Mouse (Mus musculus): ENCODE results near the gene Gm10778.
A peak's percentile ranks its signal among the peaks of the same experiment; 100 is the strongest.
"Not testable (repeated sequence)": the region's sequence is repeated elsewhere in the genome, so short reads cannot be mapped to it uniquely, and the experiment has no call there.

Gene Gm10778

DNA sequence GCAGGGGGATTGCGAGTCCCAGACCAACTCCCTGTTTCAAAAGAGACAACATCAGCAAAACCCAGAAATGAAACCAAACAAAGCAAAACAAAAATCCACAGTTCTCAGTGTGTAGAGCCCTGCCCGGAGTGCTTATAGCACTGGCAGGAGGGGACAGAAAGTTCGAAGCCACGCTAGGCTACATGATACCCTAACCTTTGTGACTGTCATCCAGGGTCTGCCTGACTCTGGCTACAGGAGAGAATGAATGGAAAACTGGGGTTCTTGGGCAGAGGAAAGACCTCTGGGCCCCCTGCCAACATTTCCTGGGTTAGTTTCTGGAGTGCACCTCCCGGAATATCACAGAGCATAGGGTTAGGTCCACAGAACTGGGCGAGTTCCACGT, 21.0 kb upstream of the Gm10778 start:
- DNase-seq (ENCODE audit: extremely low spot score) = no peak

DNA sequence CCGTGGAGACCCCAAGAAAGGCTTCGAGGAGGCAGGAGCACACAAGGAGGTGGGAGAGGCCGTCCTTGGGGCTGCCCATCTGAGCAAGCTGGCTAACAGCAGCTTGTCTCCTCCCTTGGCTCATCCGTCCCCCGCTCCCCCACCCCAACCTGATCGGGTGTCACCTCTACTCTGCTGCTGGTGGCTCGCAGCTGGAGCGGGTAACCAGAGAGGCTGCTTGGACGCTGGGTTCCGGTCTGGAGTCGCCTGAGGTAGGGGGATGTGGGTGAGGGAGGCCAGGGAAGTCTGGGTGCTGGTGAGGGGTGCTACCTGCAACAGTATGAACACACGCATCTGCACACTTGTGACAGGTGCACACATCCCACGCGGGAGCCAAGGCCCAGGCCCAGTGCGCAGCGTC, 20.5 kb upstream of the Gm10778 start, which contains the start of gene Ankrd24:
Ankrd24 (plus strand) TSS at position 151 of the 400 bp plus-strand sequence.
- no peak for DNase-seq (ENCODE audit: extremely low spot score)

DNA sequence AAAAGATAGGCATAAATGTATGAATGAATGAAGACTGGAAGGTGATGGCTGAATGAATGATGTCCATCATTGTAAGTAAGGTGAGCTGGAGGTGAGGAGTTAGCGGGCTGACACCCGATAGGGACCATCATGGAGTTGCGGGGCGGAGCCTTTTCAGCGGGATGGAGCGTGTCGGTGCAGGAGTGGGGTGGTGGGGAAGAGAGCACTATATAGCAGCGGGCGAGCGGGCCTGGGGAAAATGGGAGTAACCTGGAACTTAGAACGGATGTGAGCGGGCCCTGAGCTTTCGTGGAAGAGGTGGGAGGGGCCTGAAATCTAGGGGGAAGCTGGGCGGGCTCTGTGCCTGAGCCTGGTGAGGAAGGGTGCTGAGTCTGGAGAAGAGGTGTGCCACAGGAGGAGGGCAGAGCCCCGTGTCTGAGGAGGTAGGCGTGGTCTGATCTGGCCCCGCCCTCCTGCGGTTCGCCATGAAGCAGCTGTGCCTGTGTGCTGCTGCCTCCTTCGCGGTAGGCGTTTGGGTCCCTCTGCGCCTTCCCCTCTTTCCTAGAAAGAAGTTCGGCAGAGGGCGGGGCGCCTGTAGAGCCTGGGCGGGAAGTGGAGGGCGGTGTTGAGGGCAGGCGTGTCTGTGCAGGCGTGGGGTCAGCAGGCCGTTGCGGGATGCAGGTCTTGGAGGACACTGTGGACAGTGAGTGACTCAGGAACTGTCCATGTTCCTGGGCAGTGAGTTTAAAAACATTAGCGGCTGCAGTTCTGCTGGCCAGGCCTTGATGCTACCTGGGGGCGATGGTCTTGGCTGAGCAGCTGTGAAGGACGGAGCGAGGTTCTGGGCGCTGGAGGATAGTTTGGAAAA, 15.4 kb upstream of the Gm10778 start:
- peak; percentile 89 for DNase-seq (ENCODE audit: extremely low spot score)

DNA sequence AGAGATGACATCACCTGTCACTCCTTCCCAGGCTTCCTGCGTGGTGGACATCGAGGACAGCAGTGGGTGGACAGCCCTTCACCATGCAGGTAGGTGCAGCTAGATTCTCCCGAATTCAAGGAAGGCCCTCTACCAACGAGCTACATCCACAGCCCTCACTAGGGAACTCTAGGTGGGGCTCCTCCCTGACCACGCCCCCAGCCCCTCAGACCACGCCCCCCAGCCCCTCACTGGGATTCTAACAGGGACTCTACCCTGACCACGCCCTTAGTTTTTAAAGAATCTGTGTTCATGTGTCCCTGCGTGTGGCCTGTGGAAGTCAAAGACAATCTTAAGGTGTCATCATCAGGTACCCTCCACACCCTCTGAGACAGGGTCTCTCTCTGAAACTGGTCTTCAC, 12.5 kb upstream of the Gm10778 start:
- DNase-seq (ENCODE audit: extremely low spot score) = no peak

DNA sequence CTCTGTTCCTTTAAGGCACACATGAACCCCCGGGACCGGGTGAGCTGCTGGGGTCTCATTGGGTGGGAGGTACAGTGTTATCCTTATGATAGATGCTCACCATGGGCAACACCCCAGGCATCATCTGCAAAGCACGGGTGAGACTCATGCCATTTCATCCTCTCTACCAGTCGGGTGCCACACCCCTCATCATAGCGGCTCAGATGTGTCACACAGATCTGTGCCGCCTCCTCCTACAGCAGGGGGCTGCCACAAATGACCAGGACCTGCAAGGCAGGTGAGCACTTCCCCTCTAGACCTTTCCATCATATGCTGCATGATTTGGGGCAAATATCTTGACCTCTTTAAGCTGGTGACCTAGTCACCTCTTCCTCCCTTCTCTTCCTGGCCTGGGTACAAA, 10.8 kb upstream of the Gm10778 start:
- no peak for DNase-seq (ENCODE audit: extremely low spot score)

DNA sequence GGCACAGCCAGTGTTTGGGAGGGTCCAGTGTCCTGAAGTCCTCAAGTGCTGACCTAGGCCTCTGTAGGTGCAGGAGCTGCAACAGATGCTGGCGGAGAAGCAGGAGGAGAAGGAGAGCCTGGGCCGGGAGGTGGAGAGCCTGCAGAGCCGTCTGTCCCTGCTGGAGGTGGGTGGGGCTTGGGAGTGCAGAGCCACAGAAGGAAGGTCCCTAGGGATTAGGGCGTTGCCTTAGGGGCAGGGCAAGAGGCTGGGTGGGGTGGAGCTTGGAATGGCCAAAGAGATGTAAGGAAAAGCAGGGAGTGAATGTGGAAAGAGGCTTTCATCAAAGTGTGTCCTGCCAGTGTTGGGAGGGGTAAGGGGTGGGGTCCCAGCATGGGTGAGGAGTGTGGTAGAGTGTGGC, 8.0 kb upstream of the Gm10778 start:
- not testable (repeated sequence) for DNase-seq (ENCODE audit: extremely low spot score)

DNA sequence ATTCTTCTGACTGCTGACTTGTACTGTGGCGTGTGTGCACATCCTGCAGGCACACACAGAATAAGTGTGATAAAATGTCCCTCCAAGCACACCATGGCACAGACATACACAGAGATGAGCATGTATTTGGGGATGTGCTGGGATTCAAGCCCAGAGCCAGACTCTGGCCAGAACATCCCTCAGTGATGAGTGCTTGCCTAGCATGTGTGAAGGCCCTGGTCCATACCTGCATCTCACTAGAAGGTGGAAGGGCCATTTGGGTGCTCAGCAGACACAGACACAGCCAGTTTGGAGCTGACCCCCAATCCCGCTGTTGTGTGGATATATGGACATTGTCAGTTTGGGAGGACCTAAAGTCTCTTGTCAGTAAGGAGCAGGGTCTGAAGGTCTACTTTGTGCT, 7.3 kb upstream of the Gm10778 start:
- DNase-seq (ENCODE audit: extremely low spot score) = no peak

DNA sequence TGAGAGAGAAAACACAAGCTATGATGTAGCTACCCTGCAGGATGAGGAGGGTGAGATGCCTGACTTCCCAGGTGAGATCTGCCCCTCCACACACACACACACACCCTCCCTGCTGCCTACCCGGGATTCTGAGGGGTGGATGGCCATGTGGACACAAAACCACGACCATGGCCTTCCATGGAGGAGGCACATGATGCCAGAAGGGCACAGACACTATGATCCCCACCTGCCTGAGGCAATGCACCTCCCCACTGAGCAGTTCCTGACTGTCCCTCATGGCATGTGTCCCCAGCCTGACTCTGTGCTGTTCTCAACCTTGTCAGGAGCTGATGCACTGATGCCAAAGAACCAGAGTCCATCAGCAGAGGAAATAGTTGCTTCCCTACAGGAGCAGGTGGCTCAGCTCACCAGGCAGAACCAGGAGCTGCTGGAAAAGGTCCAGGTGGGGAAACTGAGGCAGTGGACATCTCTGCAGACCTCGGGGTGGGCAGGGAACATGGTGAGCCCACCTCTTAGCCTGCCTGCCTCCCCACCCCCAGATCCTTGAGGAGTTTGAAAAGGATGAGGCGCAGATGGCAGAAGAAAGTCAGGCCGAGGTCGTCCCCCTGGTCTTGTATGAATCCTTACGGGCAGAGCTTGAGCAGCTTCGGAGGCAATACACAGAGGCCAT, 6.7 kb upstream of the Gm10778 start:
- DNase-seq (ENCODE audit: extremely low spot score) = no peak

DNA sequence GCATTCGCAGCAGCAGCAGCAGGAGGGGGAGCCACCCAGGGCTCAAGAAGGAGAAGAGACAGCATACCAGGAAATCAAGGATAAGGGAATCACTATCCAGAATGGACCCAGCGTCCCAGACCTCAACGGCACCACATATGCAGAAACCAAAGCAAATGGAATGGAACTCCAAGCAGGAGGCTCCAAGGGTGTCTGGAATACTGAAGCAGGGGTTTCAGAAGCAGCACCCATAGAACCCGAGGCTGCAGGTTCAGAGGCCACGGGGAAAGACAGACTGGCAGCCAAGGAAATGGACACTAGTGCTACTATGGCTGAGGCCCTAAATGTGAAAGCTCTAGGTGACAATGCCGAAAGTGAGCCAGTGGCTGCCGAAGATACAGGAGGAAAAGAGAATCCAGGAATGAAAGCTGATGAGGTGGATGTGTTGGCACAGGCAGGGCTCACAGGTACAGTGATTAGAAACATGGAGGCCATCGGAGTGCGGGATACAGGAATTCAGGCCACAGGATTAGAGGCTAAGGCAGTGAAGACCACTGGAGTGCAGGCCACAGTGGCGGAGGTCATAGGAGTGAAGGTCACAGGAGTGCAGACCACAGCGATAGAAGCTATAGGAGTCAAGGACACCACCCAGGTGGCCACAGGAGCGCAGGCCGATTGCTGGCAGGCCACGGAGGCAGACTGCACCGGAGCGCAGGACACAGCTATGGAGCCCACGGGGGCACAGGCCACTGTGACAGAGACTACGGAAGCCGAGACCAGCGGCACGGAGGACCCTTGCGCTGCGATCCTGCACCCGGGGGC, 6.0 kb upstream of the Gm10778 start:
- DNase-seq (ENCODE audit: extremely low spot score) = no peak

DNA sequence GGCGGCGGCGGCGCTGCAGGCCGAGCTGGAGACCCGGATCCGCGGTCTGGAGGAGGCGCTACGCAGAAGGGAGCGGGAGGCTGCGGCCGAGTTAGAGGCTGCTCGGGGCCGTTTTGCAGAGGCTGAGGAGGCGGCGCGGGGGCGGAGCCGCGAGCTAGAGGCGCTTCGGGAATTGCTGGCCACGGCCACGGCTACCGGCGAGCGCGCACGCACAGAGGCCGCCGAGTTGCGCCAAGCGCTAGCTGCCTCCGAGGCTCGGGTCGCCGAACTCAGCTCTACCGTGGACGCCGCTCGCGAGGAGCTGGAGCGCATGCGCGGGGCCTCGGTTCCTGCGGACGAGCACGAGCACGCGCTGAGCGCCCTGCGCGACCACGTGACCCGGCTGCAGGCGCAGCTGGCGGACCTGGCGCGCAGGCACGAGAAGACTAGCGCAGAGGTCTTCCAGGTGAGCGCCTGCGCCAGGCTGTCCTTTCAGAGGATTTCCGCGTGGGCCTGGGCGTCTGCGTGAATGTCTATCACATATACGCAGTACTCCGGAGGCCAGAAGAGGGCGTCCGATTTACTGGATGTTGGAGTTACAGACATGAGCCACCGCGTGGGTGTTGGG, 5.3 kb upstream of the Gm10778 start:
- peak; percentile 93 for DNase-seq (ENCODE audit: extremely low spot score)

DNA sequence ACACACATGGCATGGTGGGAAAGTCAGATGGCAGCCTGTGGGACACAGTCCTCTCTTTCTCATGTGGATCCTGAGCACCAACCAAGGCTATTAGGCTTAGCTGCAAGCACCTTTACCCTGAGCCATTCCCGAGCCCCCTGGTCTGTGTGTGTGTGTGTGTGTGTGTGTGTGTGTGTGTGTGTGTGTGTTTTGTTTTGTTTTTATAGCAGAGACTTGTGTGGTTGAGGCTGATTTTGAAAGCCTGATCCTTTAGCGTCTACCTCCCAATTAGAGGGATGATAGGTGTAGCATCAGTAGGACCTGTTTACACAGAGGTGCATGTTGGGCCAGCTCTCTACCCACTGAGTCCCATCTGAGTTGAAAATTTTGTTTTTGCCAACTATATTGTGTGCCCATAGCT, 4.7 kb upstream of the Gm10778 start:
- no peak for DNase-seq (ENCODE audit: extremely low spot score)

DNA sequence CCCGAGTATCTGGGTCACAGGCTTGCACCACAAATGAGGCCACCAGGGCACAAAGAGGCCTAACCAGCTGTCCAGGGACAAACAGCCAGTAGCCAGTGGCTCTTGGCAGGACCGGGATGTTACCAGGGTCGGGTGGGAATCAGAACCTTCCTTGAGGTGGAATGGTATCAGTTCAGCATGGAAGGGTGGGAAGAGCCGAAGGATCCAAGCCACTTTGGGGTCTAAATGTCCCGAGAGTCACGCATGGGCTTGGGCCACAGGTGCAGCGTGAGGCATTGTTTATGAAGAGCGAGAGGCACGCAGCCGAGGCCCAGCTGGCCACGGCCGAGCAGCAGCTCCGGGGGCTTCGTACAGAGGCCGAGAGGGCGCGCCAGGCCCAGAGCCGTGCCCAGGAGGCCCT, 4.1 kb upstream of the Gm10778 start:
- no peak for DNase-seq (ENCODE audit: extremely low spot score)

DNA sequence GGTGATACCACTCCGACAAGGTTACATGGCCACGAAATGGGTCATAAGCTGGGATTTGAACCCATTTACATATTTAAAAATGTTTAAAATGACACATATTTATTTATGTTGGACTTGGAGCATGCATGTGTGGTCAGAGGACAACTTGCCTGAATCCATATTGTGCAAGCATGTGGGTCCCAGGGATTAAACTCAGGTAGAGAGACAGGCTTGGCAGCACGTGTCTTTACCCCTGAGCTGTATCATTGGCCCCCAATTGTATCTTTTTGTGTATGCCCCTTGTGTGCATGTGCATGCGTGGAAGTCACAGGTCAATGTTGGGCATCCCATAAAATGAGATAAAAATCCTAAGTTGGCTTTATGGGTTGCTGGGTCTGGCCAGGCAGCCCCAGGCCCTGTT, 3.5 kb upstream of the Gm10778 start:
- no peak for DNase-seq (ENCODE audit: extremely low spot score)

DNA sequence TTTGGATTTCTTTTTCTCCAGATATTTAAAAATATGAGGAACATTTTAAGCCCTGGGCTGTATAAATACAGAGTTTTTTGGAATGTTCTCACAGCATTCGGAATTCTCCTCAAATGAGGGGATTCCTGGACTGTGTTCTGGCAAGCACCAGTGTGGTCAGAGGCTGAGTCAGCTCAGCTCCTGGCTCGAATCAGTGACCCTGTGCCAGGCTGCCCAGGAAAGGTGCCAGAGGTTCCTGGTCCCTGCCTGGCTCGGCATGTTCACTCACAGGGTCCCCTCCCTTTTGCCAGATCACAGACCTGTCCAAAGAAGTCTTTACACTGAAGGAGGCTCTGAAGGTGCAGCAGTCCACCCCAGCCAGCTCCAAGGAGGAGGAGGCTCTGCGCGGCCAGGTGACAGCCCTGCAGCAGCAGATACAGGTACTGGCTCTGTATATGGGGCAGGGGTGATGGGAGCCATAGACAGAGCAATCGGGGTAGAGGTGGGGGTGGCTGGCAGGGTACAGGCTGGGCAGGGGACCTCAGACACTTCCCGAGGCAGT, 2.8 kb upstream of the Gm10778 start:
- DNase-seq (ENCODE audit: extremely low spot score) = no peak

DNA sequence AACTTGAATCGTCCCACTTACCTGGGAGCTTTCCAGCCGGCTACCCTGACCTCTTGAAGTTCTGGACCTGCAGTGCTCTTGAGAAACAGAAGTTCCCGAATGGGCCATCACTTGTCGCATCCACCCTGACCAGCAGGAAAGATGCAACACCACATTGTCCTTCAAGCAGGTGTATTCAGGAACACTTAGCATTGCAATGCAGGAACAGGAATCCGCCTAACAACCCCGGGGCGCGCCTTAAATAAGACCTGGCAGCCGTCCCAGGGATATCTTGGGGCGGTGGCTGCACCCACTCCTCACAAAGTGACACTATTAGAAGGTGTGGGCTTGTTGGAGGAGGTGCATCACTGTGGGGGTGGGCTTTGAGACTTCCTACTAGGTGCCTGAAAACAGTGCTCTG, 6.3 kb downstream of the Gm10778 start:
- DNase-seq (ENCODE audit: extremely low spot score) = no peak

DNA sequence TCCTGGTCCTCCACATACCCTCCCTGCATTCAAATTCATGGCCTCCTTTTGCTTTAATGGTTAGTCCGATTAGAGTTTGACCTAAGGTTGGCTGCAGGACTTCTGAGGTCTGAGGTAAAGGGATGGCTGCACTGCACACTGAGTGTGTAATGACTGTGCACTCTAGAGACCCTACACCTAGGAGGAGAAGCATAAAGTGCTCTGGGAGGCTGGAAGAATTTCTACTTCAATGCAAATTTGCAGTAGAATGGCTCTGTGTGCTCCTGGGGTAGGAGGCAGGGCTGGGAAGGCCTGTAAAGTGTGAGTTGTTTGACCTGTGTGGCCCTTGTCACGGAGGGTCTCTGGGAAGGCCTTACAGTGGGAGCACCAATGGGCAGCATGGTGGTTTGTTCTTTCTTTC, 7.3 kb downstream of the Gm10778 start:
- DNase-seq (ENCODE audit: extremely low spot score) = no peak

DNA sequence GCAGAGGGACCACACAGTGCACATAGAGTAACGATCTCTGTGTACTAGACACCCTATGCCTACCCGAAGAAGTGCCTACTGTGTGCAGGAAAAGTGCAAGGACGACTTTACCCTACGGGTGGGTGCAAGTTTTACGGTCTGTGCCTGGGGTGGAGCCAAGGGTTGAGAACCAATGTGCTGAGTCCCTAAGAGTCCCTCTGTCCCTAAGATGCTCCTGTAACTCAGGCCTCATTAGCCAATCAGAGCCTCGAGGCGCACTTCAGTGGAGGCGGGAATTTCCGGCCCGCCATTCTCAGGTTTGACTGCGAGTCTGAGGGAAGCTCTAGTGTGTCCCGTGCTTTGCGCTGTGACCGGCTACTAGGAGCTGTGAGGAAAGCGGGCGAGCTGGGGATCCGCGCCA, 38.3 kb downstream of the Gm10778 start:
- DNase-seq (ENCODE audit: extremely low spot score) = not testable (repeated sequence)

DNA sequence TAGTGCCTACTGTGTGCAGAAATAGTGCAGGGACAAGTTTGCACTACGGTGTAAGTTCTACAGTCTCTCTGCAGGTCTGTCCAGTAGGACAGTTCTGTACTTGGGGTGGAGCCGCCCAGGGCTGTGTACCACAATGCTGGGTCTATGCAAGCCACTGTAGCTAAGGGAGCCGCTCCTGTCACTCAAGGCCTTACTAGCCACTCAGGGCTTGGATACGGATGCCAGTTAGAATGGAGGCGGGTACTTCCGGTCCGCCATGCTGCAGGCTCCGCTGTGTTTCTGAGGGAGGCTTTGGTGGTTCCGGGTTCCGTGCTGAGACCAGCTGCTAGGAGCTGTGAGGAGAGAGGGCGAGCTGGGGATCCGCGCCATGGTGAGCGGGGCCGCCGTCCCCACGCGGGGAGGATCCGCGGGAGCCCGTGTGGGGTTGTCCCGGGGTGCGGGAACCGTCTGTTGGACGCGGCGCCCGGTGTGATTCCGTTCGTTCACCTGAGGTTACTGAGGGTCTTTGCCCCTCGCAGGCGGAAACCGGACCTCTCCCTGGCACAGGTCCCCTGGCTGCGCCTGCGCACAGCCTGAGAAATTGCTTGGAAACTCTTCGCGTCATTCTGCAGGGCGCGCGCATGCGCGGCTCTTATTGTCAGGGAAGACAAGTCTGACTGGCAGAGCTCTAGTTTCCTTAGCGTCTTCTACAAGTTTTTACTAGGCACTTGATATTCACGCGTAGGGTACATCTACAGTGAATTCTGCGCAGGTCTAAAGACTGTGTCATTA, 55.9 kb downstream of the Gm10778 start, which contains the start of gene Zfp433:
Zfp433 (plus strand) TSS at position 295 of the 771 bp plus-strand sequence.
- DNase-seq (ENCODE audit: extremely low spot score) = not testable (repeated sequence)

All from embryo, embryonic 9.5 days (tissue).